Mouse (Mus musculus) kidney, postnatal 25 days (tissue): ENCODE data around the gene Nsf.

Experiments used
- DNase-seq, 2 experiments: peaks; one replicate each; pipeline ENCODE4 v3.0.0; 2021; ENCODE audit warnings: mixed read lengths in 2 of 2

Gene Nsf

DNA sequence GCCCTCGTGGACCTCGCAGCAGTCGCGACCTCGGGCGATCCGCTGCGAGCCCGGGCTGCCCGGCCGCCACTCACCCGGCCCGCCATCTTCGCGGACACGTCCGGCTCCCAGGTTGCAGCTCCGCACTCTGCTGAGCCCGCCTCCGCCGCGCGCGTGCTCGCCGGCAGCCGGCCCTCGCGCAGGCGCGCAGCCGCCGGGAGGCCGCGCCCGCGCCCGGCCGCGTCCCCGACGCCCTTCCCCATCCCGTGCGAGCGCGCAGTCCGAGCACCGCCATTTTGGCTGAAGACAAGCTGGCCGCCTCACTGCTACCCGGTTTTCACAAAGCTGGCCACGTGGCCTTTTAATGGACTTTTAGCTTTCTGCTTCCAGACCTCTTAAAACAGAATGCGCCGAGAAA, at the start of gene Nsf:
TSS of gene Nsf (minus strand) at position 161 of the 397 bp plus-strand sequence.
- DNase-seq: peak; percentile 82 to 94

DNA sequence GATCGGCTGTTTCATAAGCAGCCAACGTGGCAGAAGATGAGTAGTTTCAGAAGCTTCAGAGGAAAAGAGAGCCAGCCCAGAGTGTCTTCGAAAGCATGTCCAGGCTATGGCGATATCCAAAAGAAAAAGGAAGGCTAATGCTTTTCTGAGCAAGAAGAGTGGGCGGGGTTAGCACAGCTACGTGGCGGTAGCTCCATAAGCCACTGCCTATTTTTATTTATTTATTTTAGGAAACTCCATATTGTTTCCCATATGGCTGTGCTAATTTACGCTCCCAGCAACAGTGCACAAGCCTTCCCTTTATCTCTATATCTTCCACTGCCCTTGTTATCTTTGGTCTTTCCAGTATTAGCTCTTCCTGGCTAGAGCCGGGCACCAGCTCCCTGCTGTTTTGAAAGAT, 49.5 kb upstream of the Nsf start:
- DNase-seq: no peak

DNA sequence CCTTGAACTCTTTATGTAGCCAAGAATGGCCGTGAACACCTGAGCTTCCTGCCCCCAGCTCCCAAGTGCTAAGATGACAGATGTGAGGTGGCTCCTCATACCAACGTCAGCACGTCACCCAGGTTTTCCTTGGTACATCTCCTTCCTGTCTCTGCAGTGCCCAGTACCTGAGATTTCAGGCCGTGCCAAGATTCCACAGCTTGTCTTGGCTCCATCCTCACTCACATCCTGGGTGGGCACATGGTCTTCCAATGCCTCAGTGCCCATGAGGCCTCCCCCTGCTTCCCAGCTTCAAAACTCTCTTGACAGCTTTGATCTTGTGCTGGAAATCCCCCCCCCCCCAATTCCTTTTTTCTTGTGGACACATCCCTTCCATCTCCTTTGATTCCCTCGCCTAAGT, 48.3 kb upstream of the Nsf start:
- no peak for DNase-seq

DNA sequence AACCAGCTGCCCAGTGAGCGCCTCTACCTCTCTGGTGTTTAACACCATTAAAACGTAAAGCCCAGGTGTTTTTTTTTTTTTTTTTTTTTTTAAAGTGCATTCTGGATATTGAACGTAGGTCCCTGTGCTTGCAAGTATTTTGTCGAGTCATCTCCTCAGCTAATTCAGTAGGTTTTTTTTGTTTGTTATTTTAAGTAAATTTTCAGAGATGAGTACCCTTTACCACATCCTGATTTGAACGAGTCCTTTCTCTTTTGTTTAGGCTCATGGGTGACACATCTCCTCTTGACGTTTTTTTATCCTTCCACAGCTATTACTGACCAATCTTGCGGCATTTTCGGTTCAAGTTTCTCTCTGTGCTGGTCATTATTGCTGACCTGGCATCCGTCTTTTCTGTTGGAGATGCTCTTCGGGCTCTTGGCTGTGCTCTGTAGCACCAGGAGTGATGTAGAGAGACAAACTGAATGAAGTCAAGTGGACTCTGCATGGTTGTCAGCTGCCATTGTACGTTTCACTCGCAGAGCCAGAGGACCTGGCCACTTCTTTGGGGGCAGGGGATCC, 47.6 kb upstream of the Nsf start:
- no peak for DNase-seq

DNA sequence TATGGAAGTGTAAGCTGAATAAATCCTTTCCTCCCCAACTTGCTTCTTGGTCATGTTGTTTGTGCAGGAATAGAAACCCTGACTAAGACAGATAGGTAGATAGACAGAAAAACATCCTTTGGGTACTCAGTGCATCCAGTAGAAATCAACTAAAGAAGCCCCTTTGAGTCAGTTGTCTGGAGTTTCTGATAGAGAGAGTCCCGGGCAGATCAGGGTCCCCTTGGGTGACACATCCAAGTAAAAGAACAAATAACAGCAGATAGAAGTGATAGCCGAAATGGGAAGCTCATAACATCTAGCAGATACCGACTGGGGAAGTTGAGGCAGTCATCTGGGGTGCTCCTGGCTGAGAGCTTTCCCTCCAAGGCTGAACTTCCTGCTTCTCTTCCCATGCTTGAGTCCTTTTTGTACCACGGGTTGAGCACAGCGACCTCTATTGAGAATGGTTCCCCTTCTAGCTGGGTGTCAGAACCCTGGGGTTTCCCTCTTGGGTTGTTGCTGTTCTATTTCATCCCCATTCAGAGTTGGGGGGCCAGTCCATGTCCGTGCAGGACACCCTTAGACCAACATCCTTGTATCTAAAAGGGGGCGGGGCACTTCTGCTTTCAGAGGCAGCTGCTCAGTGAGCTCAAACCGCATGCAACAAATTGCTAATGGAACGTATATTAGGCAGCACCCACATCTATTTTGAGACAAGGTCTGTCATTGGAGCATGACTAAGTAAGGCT, 47.0 kb upstream of the Nsf start:
- peak; percentile 11 to 45 for DNase-seq

DNA sequence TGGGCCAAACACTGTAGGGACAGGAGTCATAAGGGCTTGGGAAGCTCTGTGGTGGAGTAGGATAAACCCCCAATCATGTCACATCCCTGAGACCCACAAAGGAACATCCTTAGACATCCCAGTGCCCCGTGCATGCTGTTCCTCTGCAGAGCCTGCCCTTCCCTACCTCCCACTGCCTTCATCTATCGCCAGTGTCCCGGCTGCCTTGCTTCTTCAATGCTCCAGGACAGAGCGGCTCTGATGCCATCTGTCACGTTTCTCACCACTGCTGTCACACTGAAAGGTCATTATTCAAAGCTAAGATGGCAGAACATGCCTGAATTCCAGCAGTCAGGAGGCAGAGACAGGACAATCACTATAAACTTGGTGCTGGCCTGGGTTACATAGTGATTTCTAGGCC, 44.9 kb upstream of the Nsf start:
- no peak for DNase-seq

DNA sequence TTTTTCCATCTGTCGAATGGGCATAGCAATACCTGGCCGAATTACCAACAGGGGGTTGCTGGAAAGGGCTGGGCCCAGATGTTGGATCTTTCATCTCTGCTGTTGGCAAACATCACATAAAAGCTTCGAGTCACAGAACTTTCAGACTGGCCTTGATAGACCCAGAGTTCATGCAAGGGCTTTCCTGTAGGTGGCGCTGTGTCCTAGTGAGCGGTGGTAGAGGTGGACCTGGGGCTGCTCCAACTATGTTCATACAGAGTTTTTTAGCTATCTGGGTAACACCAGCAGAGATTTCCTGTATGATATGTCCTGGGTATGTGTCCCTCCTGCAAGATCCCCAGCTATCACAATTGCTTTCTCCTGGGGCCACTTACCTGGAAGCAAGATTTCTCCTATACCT, 43.5 kb upstream of the Nsf start:
- peak; percentile 52 to 58 for DNase-seq

DNA sequence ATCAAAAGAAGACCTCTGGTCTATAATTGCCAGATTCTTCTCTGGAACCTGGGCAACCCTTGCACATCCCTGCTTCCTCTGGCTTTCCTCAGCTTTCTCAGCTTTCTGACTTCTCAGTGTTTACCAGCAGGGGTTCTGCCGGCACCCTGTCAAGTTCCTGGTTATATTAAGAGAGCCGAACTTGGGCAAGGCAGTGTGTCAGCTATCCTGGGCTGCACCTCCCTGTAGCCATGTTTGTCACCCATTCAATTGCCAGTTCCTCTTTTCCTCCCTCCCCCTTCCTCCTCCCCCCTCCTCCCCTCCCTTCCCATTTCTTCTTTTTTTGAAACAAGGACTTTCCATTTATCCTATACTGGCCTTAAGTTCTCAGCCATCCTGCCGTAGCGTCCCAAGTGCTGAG, 38.8 kb upstream of the Nsf start:
- no peak for DNase-seq

DNA sequence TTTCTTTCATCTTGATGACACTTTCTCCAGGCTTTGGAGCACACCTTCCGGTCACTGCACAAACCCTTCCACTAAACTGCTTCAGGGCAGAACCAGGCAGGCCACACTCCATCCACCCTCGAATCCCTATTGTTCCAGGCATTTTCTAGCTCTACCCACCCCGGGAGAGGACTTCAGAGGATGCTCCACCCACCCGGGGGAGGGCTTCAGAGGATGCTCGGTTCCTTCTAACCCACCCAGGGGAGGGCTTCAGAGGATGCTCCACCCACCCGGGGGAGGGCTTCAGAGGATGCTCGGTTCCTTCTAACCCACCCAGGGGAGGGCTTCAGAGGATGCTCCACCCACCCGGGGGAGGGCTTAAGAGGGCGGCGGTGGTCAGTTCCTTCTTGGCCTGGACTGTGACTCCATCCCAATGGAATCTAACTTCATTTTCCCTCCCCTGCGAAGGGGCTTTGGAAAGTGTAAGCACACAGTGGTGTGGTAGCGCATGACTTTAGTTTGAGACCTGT, 36.2 kb upstream of the Nsf start:
- DNase-seq: peak; percentile 22 to 50

DNA sequence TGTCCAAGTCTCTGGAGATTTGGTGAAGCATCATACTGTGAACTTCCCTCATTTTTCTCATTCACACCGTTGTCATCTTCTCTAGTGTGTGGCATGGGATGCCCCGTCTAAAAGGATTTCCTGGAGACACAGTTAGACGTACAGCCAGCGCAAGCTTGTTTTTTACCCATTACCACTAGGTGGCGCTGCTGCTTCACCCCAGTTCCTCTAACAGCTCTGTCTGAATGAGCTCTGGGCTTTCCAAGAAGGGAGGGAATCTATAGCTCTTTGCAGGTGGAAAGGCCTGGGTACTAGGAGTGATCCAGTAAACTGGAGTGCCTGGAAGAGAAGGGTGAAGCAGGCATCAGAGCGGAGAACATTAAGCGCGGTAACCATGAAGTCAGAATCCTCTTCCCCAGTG, 33.6 kb upstream of the Nsf start:
- DNase-seq: peak; percentile 57 to 75

DNA sequence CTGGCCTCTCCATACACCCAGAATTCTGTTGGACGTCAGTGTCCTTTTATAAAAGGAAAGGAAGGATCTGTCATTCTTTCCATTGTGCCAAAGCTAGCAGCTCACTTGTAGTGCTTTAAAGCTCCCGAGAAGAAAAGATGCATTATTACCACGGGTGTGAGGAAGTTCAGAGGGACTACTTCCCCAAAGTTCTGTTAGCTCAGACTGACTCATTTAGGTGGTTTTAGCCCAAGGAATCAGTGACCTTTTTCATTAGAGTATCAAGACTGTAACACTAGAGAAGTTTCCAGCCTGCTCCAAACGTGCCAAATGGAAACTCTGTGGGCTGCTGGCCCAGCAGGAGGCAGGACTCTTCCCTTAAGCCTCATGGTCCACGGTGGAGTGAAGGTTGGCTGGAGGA, 30.2 kb upstream of the Nsf start:
- DNase-seq: no peak

DNA sequence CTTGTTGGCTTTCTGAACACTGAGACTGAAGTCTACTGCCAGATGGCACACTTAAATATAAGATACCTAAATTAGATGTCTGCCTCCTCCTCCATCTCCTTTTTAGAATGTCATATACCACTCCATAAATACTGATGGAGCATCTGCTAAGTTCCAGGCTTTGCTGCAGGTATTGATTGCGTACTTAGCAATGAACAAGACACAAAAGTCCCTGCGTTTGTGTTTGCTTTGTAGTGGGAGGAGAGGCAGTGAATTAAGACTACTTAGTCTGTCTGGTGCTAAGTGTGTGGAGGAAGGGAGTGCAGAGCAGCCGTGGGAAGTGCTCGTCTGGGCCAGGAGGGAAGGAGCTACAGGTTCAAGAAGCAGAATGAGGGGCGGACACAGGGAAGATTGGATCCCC, 28.0 kb upstream of the Nsf start:
- no peak for DNase-seq

DNA sequence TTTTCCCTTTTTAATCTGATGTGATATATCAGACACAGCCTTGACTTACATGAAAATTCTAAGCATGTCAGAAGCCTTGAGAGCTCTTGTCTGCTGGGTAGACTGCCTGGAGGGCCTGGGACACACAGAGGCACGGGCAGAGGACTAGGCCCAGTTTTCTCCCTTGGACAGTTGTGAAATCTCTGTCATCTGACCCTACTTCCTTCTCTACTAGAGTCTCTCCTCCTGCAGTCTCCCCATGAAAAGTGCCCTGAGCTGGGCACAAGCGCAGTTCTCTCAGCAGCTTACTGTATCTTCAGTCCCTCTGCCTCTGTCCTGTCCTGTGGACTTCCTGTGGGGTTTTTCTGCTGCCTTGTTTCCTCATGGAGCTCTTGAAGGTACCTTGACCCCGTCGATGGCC, 25.5 kb upstream of the Nsf start:
- no peak for DNase-seq

DNA sequence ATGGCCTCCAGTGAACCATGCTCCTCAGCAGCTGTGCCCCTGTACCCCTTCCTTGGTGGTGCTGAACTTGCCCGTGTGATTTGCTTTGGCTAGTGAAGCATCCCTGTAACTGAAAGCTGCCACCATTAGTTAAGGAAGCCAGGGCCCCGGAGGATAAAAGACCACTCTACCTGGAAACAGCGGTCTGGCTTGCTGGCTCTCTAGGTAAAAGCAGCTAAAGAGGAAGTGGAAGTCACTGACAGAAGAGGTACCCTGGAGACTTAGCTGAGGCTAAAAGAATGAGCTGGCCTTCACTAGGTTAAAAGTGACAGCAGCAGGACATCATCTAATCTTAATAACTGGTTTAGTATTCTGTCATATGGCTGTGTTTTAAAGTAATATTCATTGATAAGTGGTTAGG, 17.0 kb upstream of the Nsf start:
- no peak for DNase-seq

DNA sequence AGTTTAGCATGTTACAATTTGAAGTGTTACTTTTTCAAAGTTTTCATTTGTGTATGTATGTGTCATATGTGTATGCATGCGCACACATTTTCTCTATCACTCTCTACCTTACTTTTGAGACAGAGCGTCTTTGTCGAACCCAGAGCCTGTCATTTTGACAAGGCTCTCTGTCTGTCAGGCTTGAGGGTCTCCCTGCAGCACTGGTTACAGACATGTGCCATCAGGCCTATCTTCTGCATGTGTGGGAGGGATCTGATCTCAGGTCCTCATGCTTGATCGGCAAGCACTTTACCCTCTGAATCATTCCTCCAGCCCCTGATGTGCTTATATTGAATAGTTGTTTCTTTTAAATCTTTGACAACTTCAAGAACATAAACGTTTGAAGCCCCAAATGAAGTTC, 15.4 kb upstream of the Nsf start:
- no peak for DNase-seq

DNA sequence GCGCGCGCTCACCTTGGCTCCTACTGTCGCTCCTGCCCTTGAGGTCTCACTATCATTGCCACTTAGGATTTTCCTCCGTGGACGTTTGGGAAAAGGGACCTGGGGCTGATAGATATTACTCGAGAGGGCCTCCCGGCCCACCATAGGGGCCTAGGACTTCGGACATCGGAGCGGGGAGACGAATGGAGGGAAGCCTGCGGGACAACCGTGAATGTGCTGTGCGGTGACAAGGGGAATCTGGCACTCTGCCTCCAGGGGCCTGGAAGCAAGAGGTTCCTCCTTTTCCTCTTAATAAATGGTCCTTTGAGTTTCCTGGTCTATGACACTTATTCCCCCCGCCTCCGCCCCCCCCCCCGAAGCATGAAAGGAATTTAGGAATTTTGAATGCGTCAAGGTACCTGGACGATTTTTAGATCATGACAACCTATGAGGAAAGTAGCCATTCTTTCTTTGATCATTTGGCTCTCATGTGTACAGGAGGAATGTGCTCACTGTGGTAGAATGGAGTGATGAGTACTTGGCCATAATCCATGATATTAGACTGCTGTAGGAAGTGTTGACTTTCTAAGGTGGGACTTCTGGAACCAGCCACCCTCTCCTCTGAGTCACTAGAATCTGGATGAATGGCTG, 13.4 kb upstream of the Nsf start:
- peak in 1 of 2 experiments; percentile 48 for DNase-seq

DNA sequence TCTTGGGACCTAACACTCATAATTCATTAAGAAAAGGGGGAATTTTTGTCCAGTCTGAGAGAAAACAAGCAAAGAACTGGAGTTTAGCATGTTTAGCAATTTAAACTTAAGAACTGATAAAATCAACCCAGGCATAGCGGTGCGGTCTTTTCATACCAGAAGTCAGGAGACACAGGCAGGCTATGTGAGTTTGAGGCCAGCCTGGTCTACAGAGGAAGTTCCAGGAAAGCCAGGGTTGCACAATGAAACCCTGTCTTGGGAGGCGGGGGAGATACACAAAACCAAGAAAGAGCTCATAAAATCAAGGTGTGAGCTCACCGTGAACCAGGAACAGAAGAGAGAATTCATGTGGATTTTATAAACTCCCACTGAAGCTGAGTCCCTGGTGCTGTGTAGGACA, 3.0 kb upstream of the Nsf start:
- no peak for DNase-seq

DNA sequence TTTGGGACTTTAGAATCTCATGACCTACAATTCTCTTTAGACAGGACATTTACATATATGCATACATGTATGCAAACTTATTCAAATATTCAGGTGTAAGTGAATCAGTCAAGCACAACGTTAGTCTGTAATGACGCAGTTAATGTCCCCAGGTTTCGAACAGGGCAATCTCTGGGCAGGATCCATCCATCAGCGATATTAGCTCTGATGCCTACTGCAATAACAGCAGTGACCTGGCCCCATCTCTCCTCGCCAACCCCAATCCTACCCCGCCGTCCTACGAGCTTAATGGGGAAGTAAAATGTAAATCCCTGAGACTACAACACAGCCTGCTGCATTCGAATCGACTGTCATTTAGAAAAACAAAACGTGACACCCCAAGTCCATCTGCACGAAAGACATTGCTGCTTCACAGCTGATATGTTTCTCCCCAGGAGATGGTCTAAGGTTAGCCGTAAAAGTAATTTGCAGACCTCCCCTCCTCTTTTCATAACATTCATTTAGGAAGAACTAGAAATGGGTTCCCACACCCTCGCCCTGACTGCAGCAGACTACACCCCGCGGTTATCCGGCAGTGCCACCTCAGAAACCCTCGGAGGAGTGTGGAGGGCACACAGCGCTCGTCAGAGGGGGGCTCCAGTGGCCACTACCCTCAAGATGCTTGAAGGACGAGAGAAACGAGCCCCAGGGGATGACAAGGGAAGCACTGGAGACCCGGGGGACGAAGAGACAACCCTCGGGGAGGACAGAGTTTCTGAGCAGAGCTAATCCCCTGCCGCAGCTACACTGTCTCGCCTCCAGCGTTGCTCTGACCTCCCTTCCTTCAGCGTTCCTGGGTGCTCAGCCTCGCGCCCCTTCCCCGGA, 592 bp downstream of the Nsf start:
- peak; percentile 4 to 48 for DNase-seq

DNA sequence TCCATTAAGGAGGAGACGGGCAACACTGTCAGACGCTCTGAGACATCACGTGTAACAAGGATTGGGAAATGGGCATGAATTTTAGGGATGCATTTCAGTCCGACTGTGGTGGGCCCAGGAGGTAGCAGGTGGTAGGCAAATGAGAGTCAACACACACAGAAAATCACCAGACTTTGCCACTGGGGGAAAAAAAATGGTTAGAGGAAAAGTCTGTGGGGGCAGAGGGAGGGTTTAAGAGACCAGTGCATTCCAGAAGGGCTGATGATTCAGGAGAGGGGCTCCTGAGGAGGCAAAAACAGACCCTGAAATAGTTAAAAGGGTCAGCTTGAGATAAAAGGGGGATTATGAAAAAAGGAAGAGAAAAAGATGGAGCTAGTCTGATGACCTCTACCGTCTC, 1.2 kb downstream of the Nsf start:
- DNase-seq: no peak

DNA sequence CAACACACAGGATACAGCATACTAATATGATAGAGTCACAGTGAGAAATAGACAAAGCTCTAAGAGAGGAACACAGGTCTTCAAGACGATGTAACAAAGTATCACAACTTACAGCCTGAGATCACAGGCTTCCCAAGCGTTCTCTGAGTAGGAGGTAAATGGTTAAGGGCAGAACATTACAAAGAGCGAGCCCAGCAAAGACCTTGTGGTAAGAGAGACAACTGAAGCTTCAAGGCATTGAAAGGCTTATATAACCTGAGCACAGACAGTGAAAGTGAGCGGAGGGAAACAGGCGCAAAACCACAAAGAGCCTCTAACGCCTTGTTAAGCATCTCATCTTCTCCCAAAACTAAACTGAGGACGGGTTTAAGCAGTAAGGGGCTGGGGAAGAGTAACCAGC, 2.8 kb downstream of the Nsf start:
- DNase-seq: no peak

DNA sequence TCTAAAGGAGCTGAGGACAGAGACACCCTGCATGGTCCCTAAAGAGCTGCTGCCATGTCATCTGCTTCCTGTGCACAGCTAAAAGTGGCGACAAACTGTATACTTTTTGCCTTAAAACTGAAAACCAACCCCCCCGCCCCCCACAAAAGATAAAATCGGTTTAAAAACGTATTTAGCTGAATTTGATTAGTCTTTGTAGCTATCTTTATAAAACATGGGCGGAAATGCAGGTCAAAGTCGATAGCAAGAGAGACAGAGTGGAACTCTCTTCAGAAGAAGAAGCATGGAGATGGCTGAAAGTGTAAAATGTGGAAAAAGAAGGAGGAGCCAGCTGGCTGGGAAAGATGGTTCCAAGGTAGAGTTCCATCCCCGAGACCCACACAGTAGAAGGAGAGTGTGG, 4.9 kb downstream of the Nsf start:
- DNase-seq: no peak

DNA sequence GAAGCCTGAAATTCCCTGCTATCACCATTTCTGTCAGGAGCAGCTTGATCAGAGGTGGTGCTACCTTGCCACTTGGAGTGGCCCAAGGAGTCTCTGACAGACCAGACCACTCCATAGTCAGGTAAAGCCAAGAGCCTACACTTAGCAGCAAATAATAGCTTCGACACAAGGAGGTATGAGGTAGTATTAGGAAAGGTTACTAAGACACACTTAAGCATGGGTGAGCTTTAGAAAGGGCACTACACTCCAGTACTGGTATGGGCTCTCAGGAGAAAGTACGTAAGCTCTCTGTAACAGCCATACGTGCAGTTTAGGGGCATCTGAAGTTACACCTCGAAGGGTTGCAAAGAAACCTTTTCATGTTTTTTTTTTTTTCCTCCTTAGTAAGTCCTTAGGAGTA, 11.1 kb downstream of the Nsf start:
- DNase-seq: no peak

DNA sequence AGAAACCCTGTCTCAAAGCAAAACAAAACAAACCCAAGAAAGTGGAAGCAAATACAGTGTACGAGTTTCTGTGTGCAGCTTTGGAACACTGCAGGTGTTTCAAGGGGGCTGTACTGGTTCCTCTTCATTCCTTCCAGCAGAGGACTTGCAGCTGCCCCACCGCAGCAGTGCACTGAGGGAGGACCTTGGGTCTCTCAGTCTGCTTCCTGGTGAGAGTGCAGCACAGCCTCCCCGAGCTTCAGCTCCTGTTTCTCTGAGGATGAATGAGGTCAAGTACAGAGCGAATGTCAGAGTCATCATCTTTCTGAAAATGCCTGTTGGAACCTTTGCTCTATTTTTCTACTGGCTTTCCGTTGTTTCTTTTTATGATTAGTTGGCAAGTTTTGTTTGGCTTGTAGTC, 12.5 kb downstream of the Nsf start:
- DNase-seq: no peak
